Mouse (Mus musculus): Measurements from ENCODE around the gene Cpvl.

The Cpvl gene

GRCm38 (mm10) chr6:53978571-53978970, at the start of gene Cpvl:
Gene Cpvl (minus strand): TSS chr6:53978671.
- in situ Hi-C loops (cut with MboI, MseI), result no loop called here

- in situ Hi-C loops (cut with MboI, MseI), result no loop called here
Observed at GRCm38 (mm10) chr6:54023846-54024245, 45.4 kb upstream of the Cpvl start.

GRCm38 (mm10) chr6:54021123-54021789, 42.8 kb upstream of the Cpvl start:
- in situ Hi-C loops (cut with MboI, MseI), result no loop called here

DNA sequence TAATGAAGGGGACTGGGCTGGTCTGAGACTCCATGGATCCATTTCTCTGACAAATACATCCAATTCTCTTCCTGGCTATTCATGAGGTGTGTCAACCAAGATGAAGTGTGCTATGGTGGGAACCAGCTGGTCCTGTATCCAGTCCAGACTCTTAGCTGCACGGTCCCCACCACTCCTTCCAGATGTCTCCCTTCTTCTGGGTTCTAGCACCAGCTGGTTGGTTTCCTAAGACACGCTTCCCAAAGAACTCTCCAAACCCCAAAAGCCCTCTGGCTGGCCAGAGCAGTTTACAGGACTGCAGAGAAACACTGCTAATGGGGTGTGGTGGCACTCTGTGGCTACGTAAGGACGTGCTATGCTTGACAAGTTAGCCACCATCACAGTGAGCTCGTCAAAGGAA, 40.4 kb upstream of the Cpvl start:
- in situ Hi-C loops (cut with MboI, MseI), result no loop called here

DNA sequence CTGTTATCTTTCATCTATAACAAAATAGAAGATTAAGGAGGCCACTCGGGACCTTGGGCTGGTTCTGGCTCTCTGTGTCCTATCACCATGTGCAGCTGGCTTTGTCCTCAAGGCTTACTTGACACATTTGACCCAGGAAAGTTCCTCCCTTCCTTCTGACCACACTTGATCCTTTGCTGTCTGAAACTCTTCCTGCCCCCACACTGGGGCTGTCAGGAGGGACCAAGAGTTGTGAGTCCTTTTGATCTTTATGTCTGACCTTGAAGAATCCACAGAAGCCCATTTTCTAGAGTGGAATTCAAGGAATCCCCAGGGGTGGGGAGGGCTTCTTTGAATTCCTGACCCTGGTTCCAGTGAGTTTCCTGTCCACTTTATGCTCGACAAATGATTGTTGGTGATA, 39.6 kb upstream of the Cpvl start:
- in situ Hi-C loops (cut with MboI, MseI), result no loop called here

DNA sequence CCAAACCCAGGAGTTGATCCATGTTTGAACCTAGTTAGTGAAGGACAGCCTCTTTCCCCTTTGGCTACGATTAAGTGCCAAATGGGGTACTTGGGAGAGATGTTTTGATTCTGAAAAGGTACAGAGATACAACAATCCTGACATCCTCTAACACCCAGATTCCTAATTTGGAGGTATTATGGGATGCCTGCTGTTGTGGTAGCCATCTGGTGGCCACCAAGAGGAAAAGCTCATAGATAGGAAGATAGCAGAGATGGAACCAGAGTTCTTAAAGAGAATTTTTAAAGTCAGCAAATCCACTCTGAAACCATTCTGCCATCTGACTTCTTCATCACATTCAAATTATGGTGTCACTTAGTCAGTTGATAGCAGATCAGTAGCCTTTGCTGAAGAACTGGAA, 33.7 kb upstream of the Cpvl start:
- in situ Hi-C loops (cut with MboI, MseI), result no loop called here

DNA sequence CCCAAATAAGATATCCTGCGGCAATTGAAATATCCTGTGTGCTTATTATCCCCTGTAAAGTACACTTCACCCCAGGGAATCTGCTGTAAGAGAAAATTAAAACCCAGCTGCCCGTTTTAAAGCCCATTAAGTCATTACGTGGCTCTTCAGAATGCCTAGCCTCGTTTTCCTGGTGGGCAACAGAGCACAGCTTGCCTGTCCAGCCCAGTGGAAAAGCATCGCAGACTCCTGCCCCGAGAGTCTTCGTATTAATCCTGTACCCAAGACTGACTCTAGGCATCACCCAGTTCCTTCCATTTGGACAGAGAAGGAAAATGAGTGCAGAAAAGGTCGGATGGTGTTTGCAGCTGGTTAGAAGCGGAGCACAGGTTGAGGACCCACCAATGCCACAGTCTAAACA, 31.9 kb upstream of the Cpvl start:
- in situ Hi-C loops (cut with MboI, MseI), result no loop called here

DNA sequence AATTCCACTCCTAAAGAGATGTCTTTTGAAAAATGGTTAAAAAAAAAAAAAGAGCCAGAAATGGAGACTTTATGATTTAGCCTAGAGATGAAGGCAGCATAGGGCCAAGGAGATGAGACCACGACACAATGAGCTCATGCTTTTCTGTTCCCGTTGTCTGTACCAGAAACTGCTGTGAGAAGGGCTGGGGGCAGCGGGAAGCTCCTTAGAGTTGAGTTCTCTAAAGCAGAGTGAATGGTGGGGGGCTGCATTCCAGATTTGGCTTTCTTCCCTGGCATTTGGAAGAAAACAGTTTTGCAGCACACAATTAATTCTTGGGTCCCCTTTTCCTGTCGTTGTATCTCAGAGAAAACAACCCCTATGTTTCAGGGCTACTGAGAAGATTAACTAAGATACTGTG, 30.8 kb upstream of the Cpvl start:
- in situ Hi-C loops (cut with MboI, MseI), result no loop called here

DNA sequence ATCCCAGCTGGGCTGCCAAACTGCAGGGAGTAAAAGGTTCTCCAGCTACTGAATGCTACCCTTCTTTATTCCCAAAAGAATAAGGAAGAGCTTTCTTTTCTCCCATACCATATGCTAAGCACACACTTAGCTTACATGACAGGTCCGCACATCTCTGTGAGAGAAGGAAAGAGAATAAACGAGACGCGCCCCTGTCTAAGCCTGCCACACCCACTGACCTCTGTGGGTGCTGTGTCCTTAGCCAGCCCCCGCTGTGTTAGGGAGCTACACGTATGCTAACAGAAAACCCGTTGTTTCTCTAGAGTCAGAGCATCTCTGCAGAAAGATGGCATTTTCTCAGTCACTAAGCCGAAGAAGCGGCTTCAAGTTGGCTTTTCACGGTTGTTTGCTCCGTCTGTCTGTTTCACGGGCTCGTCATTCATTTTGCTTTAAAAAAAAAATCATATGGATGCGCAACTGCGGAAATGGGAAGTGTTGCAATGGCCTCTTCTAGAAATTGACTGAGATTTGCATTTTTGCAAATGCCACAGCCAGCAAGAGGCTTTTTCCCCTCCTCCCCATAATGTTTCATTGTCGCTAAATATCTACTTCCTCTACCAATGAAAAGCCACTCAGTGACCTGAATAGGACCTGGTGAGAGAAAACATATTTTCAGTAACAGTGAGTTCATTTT, 30.1 kb upstream of the Cpvl start:
- in situ Hi-C loops (cut with MboI, MseI), result no loop called here

DNA sequence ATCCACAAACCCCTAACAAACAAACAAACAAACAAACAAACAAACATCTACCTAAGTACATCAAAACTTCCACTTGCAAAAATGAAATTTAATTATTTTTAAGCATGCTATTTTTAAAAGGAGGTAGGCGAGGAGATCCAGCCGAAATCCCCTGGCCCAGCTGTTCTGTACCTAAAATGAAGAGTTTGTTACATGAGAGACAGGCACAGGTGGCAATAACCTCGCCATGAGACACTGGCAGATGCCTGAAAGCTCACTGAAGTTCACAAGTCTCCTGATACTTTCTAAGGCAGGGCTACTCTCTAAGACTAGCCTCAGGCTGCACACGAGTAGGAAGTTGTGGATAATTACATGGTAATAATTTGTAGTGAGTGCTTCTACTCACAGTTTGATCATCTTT, 26.8 kb upstream of the Cpvl start:
- in situ Hi-C loops (cut with MboI, MseI), result no loop called here

GRCm38 (mm10) chr6:53996226-53996955, 17.9 kb upstream of the Cpvl start:
- in situ Hi-C loops (cut with MboI, MseI), result no loop called here

- in situ Hi-C loops (cut with MboI, MseI), result no loop called here
Observed at GRCm38 (mm10) chr6:53995519-53995918, 17.0 kb upstream of the Cpvl start.

DNA sequence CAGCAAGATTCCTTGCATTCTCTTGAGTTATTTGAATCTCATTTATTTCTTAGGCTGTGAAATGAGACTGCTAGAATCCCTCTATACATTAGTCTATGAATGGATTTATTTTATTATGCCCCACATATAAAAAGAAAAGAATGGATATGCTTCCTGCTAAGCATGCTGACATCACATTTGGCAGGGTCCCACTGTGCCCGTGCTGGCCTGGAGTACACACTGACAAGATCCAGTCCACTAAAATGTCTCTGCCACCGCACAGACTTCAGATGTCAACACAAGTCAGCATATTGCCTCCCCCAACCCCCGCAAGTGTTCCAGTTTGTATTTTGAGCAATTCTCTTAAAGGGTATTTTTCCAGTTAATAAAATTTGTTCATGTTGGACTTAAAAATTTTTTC, 13.9 kb upstream of the Cpvl start:
- in situ Hi-C loops (cut with MboI, MseI), result no loop called here

GRCm38 (mm10) chr6:53987235-53987634, 8.8 kb upstream of the Cpvl start:
- in situ Hi-C loops (cut with MboI, MseI), result loop anchor here (10.0 kb wide), 1 partner anchor 638 kb away; no protein-coding TSS in a partner anchor

GRCm38 (mm10) chr6:53986273-53986985, 8.0 kb upstream of the Cpvl start:
- in situ Hi-C loops (cut with MboI, MseI), result loop anchor here (10.0 kb wide), 1 partner anchor 638 kb away; no protein-coding TSS in a partner anchor

GRCm38 (mm10) chr6:53983820-53984219, 5.3 kb upstream of the Cpvl start:
- in situ Hi-C loops (cut with MboI, MseI), result loop anchor here (10.0 kb wide), 1 partner anchor 641 kb away; no protein-coding TSS in a partner anchor

- in situ Hi-C loops (cut with MboI, MseI), result loop anchor here (10.0 kb wide), 1 partner anchor 642 kb away; no protein-coding TSS in a partner anchor
Observed at GRCm38 (mm10) chr6:53982612-53983011, 4.1 kb upstream of the Cpvl start.

- in situ Hi-C loops (cut with MboI, MseI), result loop anchor here (10.0 kb wide), 1 partner anchor 643 kb away; no protein-coding TSS in a partner anchor
Observed at GRCm38 (mm10) chr6:53982047-53982600, 3.7 kb upstream of the Cpvl start.

- in situ Hi-C loops (cut with MboI, MseI), result loop anchor here (10.0 kb wide), 1 partner anchor 644 kb away; no protein-coding TSS in a partner anchor
Observed at GRCm38 (mm10) chr6:53980817-53981480, 2.5 kb upstream of the Cpvl start.

GRCm38 (mm10) chr6:53974040-53974439, 4.4 kb downstream of the Cpvl start:
- in situ Hi-C loops (cut with MboI, MseI), result no loop called here

- in situ Hi-C loops (cut with MboI, MseI), result no loop called here
Observed at GRCm38 (mm10) chr6:53973468-53973867, 5.0 kb downstream of the Cpvl start.

Data from T-helper 2 cell (primary cell).